Mouse (Mus musculus): ENCODE measurements around the gene Zfp92.

GRCm38 (mm10) chrX:73363291-73363690 lies 47.6 kb upstream of the Zfp92 start:
- TF ChIP-seq CTCF (IDR thresholded peaks at IDR 0.05; ENCODE audit: control insufficient read depth, insufficient read depth, low read length): no peak
- TF ChIP-seq POLR2A (IDR thresholded peaks at IDR 0.05; ENCODE audit: borderline replicate concordance, control insufficient read depth, low read depth, low read length): no peak
